Mouse (Mus musculus): ENCODE results near the gene Agpat3. TPM values are rescaled to one million over a fixed set of nuclear protein-coding genes. Genes with fewer than 3 reads are reported as not detected.

Agpat3 gene
- total RNA-seq, 4 experiments from 2014 or later, result 228 to 370 (median 267) TPM

DNA sequence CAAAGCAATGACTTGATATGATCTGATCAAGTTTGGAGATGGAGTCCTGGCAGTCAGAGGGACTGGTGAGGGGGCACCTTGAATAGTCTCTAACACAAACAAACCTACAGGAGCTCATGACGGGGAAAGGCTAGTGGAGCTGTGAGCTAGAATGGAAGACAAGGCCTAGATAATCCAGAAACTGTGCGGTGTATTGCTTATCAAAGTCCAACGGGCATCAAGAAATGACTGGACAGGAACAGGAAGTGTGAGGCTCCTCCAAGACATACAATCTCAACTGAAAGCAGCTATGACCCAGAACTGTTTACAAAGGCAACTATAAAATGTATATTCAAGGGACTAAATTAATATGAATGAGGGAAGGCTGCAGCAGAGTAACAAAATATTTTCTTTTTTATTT is 105.1 kb downstream of the Agpat3 start:
- no peak for DNase-seq

DNA sequence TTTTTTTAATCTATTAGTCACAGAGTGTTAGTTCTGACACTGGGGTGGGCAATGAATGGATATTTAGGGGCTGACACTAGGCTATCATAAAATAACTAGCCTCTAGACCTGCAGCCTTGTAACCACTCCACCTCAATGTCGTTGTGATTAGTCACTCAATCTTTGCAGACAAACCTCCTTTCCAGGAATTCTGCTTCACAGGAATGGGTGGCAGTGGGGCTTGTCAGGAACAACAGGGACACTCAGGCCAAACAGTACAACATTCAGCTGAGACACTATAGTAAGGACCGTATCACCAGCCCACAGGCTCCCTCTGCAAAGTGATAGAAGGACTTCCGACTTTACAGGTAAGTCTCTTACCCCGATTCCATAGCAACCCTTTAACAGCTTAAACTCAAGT is 105.6 kb downstream of the Agpat3 start:
- no peak for DNase-seq

DNA sequence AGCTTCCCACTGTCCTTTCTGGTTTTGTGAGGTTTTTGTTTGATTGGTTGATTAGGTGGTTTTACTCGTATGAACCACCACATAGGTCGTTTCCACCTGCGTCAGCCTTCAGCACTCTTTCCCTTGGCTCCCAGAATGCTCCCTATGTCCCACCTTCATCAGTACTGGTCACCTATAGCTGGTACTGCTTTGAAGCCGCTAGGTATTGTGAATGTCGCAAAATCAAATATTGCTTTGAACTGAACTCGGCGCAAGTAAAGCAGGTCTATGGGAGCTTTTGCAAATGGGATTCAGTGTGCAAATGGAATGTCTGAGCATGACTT is 107.1 kb downstream of the Agpat3 start:
- DNase-seq, result no peak

DNA sequence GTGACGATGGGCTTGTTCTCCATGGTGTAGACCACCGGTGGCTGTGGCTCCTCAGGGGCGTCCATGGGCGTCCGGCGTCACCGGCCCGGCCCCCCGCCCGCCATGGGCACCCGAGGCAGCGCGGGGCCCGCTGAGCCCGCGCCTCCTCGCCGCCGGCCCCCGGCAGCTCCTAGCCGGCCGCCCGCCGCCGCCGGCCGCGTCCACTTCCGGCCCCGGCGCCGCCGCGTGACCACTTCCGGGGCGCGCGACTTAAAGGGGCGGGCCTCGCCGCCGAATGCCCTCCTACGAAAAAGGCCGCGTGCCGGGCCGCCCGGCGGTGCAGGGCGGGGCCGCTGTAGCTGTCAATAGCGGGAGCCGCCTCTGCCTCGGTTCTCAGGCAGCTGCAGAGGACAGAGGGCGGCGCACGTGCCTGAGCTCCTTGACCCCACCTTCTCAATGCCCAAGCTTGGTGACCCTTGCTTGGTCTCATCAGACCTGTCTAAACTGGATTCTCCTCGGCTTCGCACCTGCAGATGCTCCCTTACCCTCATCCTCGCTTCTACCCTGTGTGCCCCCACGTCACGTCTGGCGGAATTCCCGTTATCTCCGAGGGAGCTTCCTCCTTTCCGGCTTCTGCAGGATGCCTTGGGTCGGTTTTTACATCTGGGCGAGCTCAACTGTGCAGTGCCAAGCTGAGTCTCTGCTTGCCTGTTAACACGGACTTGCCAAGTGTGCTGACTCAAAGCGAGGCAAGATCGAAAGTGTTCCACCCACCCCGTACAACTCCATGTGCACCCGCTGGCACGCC is 107.7 kb downstream of the Agpat3 start, which contains the start of gene Trappc10:
TSS of gene Trappc10 (minus strand) at position 204 of the 787 bp plus-strand sequence.
- DNase-seq, result peak; percentile 82

DNA sequence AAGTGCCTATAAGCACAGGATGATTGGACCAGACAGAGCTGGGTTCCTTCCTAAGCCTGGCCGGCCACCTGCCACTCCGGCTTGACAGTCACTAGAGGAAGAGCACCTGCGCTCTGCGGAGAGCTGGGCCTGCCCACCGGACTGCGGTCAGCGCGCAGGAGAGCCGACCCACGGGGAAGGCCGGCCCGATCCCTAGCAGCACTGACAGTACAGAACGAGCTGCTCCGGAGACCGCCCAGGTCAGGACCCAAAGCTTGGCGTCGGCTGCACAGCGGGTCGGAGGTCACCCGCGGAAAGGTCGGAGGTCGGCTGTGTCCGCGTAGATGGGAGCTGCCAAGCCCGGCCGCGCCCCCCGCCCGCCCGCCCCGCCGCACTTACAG is 108.2 kb downstream of the Agpat3 start:
- DNase-seq, result no peak

DNA sequence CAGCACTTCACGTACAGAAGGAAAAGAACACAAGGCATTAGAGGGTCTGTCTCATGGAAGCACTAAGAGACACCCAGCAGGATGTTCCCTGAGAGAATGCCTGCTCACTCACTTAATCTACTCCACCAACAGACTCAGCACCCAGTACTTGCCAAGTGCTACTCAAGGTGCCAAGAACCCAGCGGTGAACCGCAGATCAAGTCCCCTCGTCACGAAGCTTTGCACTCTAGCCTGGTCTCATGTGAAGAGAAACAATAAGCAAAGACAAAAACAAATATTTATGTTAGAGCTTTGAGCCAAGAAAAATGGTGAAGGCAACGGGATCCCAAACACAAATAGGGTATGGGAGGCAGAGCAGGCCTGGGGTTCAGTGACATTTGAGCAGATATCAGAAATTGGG is 113.4 kb downstream of the Agpat3 start:
- no peak for DNase-seq

DNA sequence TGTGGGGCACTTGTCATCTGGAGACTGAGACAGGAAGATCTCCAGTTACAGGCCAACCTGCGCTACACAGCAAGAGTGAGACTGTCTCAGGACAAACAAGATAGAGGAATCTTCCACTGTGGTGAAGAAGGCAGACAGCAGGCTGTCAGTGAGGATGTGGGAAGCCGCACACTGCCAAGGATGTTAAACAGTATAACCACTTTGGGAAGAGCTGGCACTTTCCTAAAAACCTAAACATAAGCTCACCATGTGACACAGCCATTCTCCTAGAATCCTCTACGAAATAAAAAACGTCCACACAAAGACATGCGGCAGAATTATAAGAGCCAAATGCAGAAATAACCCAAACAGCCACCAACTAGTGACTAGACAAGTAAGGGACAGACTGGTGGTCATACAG is 114.0 kb downstream of the Agpat3 start:
- DNase-seq, result no peak

DNA sequence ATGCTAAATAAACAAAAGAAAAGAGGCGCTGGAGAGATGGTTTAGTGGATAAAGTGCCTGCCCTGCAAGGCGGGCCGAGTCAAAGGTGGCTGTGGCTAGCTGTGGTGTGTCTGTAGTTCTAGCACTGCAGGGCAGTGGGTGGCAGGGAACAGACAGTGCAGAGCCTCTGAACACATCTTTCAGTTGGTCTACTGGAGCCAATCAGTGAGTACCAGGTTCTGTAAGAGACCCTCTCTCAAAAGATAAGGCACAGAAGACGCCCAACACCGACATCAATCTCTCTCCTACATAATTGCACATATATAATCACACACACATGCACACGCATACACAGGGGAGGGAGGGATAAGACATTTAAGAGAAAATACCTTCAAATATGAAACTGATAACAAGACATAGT is 114.5 kb downstream of the Agpat3 start:
- DNase-seq, result no peak

DNA sequence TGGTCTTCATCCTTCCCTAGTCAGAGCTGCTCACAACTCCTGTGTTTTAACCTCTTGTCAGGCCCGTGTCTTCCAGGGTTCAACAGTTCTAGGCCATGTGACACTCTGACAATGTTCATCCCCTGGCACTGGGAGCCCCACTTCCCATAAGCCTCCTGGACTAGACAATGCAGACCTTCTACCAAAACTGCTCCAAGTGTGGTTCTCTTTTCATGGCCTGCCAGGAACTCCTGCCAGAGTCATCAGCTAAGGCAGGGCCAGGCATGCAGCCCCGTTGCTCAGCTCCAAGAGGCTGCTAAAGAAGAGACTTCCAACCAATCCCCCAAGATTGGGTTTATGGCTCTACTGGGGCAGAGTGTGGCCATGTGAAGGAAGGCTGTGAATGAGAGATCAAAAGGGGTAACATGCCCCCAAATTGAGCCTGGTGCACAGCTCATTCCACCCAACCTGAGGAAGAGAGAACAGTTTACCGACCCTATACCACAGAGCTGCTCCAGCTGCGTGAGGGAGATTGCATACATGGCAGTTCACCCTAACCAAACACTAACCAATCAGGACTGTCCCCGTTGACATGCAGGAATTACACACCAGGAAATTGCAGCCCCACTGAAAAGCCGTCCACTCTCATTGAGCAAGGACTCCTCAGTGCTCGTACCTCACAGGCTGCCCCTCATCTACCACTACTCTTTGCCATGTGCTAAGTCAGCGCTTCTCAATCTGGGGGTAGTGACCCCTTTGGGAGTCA is 115.2 kb downstream of the Agpat3 start:
- no peak for DNase-seq

DNA sequence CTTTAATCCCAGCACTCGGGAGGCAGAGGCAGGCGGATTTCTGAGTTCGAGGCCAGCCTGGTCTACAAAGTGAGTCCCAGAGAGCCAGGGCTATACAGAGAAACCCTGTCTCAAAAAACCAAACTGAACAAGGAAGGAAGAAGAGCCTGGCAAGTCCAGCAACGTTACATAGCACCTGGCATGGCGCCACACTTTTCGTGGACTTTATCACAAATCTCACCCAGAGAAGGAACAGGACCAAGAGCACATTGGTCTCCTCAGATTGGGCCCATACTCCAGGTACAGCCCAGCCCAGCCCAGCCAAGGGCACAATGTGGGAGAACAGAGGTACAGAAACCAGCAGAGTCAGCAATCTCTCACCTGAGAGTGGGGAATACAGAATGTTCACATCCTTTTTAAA is 118.5 kb downstream of the Agpat3 start:
- no peak for DNase-seq

DNA sequence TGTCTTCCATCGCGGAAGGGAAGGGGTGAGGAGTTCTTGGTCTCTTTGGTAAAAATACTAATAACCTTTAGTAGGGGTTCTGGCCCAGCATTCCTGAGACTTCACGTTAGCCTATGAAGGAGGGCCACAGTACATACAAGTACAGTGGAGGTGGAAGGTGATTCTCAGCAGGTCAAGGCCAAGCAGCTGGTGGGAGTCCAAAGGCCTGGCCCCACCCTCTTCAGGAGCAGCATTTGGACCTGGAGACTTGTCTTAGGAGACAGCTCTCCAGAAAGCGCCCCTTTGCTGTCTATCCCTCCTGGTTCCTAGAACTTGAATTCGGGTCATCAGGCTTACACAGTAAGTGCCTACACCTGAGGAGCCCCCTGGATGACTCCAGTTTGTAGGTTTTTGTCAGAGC is 119.1 kb downstream of the Agpat3 start:
- DNase-seq, result no peak

DNA sequence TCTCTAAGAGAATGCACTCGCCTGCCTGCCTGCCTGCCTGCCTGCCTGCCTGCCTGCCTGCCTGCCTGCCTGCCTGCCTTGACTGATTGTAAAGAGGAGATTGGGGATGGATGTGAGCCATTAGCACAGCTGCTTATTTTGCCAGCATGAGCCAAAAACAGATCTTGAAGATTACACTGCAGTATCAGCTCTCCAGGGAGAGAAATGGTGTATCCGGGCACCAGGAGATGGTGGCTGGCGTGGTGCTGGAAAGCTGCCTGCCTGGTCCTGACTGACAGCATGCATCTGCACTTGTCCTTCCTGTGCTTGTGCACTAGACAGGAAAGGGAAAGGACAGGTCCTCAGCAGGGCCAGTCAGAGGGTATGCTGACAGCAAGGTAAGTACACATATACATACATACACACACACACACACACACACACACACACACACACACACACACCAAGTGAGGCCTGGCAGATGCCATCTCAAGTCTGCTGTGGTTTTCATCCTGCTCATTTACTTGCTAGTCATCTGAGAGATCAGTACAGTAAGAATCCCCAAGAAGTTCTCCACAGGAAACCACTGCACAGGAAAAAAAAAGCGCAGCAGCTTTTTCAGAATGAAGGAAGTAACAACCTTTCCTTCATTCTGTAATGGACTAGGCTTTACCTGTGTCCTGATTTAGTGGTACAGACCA is 119.8 kb downstream of the Agpat3 start:
- DNase-seq, result no peak

DNA sequence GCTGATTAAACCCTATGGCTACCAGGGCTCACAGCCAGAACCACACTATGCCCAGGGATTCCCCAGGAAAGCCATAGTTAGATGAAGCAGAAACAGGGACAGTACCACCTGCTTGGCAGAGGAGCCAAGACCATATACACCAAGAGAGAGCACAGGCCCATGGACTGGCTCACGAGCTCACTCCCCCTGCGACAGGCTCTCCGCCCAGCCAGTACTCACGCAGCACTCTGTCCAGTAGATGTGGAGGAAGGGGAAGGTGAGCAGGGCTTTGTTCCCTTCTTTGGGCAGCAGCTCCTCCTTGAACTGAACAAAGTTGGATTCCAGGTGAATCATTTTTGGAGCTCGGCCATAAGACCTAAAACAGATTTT is 123.7 kb downstream of the Agpat3 start:
- DNase-seq, result no peak

DNA sequence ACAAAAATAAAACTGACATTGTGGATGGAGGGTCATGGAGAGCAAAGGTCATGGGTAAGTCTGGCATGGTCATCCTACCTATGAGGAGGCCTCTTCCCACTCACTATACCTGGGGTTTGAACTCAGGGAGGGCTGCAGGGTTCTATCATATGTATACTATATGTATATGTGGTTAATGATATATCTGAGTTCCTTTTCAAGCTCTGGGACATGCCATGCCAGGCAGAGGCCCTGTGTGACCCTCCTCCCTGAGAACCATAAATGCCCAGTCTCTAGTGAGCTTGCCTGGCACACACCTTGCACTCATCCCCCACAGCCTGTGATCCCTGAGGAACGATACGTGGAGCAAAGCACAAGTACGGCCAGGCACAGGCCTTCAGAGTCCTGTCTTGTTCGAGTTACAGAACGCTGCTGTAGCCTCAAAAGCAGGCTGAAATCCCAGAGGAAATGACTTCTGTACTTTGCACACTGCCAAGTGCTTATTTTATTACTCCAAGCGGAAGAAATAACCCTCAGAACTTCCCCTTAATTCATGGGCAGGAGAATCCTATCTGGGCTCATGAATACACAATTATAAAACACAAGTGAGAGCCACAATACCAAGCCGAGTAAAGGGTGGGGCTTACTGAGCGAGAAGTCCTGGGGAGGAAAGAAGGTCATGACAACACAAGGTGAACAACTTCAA is 124.3 kb downstream of the Agpat3 start:
- no peak for DNase-seq

DNA sequence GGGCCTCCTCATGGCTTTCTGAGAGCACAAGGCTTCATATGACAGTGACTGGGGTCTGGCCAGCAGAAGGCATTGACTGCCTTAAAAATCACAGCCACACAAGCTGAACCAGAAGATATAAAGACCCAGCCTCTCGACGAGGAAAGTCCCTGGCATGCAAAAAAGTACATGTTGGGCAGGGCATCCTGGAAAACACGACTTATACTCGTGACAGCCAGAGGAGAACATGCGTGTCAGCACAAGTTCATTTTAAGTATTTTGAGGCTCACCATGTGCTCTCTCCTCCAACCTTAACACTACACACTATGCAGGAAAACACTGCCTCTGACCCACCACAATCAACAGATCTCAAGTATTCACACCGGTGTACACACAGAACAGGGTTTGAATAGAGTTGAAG is 128.2 kb downstream of the Agpat3 start:
- DNase-seq, result no peak

DNA sequence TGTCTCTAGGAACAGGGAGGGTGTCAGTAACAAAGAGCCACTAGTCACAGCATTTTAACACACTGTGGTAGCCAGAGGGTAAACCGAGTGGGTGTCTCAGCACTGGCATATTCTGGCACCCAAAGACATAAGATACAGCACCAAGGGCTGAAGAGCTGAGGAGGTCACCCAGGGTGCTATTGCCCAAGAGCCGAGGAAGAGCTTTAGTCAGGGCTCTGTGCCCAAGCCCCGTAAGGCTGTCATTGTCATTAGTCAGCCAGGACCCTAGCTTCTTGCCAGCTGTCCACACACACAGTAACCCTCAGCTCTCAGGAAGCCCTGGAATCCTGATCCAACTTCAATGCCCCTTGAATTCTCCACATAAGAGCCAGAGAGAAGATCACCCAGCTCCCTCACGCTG is 129.4 kb downstream of the Agpat3 start:
- peak; percentile 39 for DNase-seq

DNA sequence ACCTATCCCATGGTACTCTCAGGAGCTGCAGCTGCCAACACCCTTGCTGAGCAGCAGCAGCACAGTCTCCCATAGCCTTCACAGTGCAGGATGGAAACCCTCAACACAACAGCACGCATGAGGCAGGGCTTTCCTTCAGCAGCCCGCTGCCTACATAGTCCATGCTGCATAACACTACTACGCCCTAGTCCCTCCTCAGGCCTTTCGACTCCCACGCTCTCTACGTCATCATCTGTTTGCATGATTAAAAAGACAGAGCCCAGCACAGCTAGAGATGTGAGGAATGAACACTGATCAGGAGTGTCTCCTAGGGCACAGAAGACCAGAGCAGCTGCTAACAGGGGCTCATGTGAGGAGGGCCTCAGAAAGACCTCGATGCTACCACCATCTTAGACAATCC is 131.0 kb downstream of the Agpat3 start:
- DNase-seq, result no peak

DNA sequence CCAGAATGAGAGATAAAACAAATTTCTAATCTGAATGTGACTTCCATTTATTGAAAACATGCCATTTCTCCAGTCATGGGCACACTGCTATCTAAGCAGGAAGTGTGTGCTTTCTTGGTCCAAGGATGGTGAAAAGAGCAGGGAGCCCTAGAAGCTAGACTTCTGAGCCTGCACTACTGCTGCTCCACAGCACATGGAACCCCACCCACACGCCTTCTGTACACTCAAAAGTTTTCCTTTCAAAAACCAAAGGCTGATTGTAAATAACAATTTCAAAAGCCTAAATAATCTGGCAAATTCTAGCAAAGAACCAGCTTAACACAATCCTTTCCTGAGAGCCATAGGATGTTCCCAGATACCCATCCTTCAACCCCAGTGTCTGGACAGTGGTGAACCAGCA is 132.8 kb downstream of the Agpat3 start:
- no peak for DNase-seq

Small RNA genes within 50 kb of the gene (microRNA-seq; reads per million reads assigned to microRNA genes)
- 0 to 0.53 reads per million in 2 experiments for gene Mir7659

Other genes with a start within 250 kb of the Agpat3 start
- gene D10Jhu81e, start 182.7 kb downstream of the Agpat3 start, total RNA-seq (2022), result 100 to 1,000 TPM; 187 to 284 (median 230) TPM
- 10 to 100 TPM; 20.1 to 22.4 (median 21.3) TPM for gene Pwp2, start 167.3 kb downstream of the Agpat3 start, total RNA-seq (2022)
- 10 to 100 TPM; 59.1 to 66.4 (median 60.2) TPM for gene Trappc10, start 107.8 kb downstream of the Agpat3 start, total RNA-seq (2022)
- 100 to 1,000 TPM; 215 to 262 (median 251) TPM for gene Rrp1, start 60.6 kb upstream of the Agpat3 start, total RNA-seq (2022)
- gene Cstb, start 73.2 kb upstream of the Agpat3 start, total RNA-seq (2022), result 100 to 1,000 TPM; 276 to 340 (median 329) TPM
- gene Pdxk, start 112.5 kb upstream of the Agpat3 start, total RNA-seq (2022), result 10 to 100 TPM; 31.7 to 46.1 (median 42.1) TPM
- not detected for gene Olfr1358, start 164.9 kb upstream of the Agpat3 start, total RNA-seq (2022)
- gene Ilvbl, start 221.9 kb upstream of the Agpat3 start, total RNA-seq (2022), result 10 to 100 TPM; 58.3 to 68.8 (median 61.9) TPM
- 10 to 100 TPM; 33.9 to 74.0 (median 52.2) TPM for gene Syde1, start 239.5 kb upstream of the Agpat3 start, total RNA-seq (2022)

Measured in adrenal gland, adult 8-10 months (tissue).